Mouse (Mus musculus) C2C12 (cell line): ENCODE results near the gene Tecpr1.

Experiments
- CEBPB ChIP-seq: IDR thresholded peaks from one replicate; pipeline ENCODE4 v1.6.1; 2011; ENCODE audit warnings: low read depth, mild to moderate bottlenecking, control low read depth, moderate library complexity
- CTCF ChIP-seq: IDR thresholded peaks from one replicate; pipeline ENCODE4 v1.5.1; 2011; ENCODE audit not compliant: control insufficient read depth, insufficient read depth, insufficient read length
- FOSL1 ChIP-seq: IDR thresholded peaks from one replicate; pipeline ENCODE4 v1.8.0; 2011; ENCODE audit warnings: mild to moderate bottlenecking, low read length; ENCODE audit not compliant: poor library complexity, insufficient read depth, severe bottlenecking
- MAX ChIP-seq: IDR thresholded peaks from one replicate; pipeline ENCODE4 v1.6.1; 2011; ENCODE audit warnings: mild to moderate bottlenecking, control low read depth
- MYOD1 ChIP-seq: IDR thresholded peaks from one replicate; pipeline ENCODE4 v1.6.1; 2011; ENCODE audit warnings: low read depth; ENCODE audit not compliant: control insufficient read depth, insufficient read length
- USF1 ChIP-seq: IDR thresholded peaks from one replicate; pipeline ENCODE4 v1.6.1; 2011; ENCODE audit warnings: low read depth, mild to moderate bottlenecking, control low read depth, moderate library complexity

DNA sequence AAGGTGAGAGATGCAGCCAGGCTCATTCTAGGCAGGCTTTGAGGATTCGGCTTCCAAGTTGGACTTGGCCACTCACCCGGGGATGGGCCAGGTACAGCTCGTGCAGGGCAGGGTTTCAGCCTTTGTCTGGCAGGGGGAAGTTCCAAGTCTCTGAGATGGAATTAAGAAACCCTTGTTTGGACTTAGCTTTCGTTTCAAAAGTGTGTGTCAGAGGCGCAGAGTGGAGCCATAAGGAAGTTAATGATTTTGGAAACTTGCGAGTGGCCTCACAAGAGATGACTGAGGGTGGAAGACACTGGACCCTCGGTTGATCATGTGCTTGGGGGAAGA lies 33.1 kb upstream of the Tecpr1 start:
- TF ChIP-seq CEBPB (no peak), CTCF (no peak), USF1 (no peak), MAX (no peak), MYOD1 (no peak), FOSL1 (no peak)
